Mouse (Mus musculus) C2C12 (cell line): ENCODE measurements around the gene Pdss1. TPM values are rescaled to one million over a fixed set of nuclear protein-coding genes. Genes with fewer than 3 reads are reported as not detected.
"Not testable (repeated sequence)": the region's sequence is repeated elsewhere in the genome, so short reads cannot be mapped to it uniquely, and the experiment has no call there.

Experiments used
- H3K27me3 ChIP-seq: one replicate; pipeline ENCODE4 v1.6.1; 2011; ENCODE audit not compliant: control insufficient read depth, insufficient read depth, insufficient read length
- H3K36me3 ChIP-seq: one replicate; pipeline ENCODE4 v1.6.1; 2011; ENCODE audit not compliant: control insufficient read depth, insufficient read depth
- H3K4me3 ChIP-seq: one replicate; pipeline ENCODE4 v1.5.1; 2011; ENCODE audit warnings: mild to moderate bottlenecking, control low read depth; ENCODE audit not compliant: poor library complexity, insufficient read depth, severe bottlenecking
- H3K79me2 ChIP-seq: one replicate; pipeline ENCODE4 v1.6.1; 2011; ENCODE audit not compliant: control insufficient read depth, insufficient read depth
- H3K79me3 ChIP-seq: one replicate; pipeline ENCODE4 v1.6.1; 2011; ENCODE audit warnings: low read depth, control low read depth
- H3ac ChIP-seq: one replicate; pipeline ENCODE3; 2011; ENCODE audit warnings: low read depth; ENCODE audit not compliant: control insufficient read depth, insufficient read length
- CEBPB ChIP-seq: IDR thresholded peaks from one replicate; pipeline ENCODE4 v1.6.1; 2011; ENCODE audit warnings: low read depth, mild to moderate bottlenecking, control low read depth, moderate library complexity
- CTCF ChIP-seq: IDR thresholded peaks from one replicate; pipeline ENCODE4 v1.5.1; 2011; ENCODE audit not compliant: control insufficient read depth, insufficient read depth, insufficient read length
- FOSL1 ChIP-seq: IDR thresholded peaks from one replicate; pipeline ENCODE4 v1.8.0; 2011; ENCODE audit warnings: mild to moderate bottlenecking, low read length; ENCODE audit not compliant: poor library complexity, insufficient read depth, severe bottlenecking
- MAX ChIP-seq: IDR thresholded peaks from one replicate; pipeline ENCODE4 v1.6.1; 2011; ENCODE audit warnings: mild to moderate bottlenecking, control low read depth
- MYOD1 ChIP-seq: IDR thresholded peaks from one replicate; pipeline ENCODE4 v1.6.1; 2011; ENCODE audit warnings: low read depth; ENCODE audit not compliant: control insufficient read depth, insufficient read length
- MYOG ChIP-seq: IDR thresholded peaks from one replicate; pipeline ENCODE4 v1.6.1; 2011; ENCODE audit not compliant: control insufficient read depth, insufficient read length; ENCODE audit errors: extremely low read depth
- USF1 ChIP-seq: IDR thresholded peaks from one replicate; pipeline ENCODE4 v1.6.1; 2011; ENCODE audit warnings: low read depth, mild to moderate bottlenecking, control low read depth, moderate library complexity
- long read RNA-seq, 2 experiments: library from polyadenylated mRNA; unstranded; transcript quantifications; one replicate each; pipeline ENCODE4 v2.0.0; 2019 to 2020
- polyA plus RNA-seq: library from polyadenylated mRNA; unstranded; fragments of >200 nt; fragmentation: generic; extraction: Trizol; gene quantifications from one replicate; pipeline ENCODE4 v1.2.1, GENCODE M21; 2012; ENCODE audit warnings: missing spikeins

Pdss1 gene
- 14.1 TPM for polyA plus RNA-seq
- long read RNA-seq, experiment 1, transcript Pdss1-201 (11 exons, 1,642 nt), result major isoform, 12 of 20 reads
- long read RNA-seq, experiment 1, partial matches to known transcripts, result 0 of 20 reads
- long read RNA-seq, experiment 1, other reads (novel, unspliced or antisense), result 4 of 20 reads
- long read RNA-seq, experiment 2, transcript Pdss1-207 (7 exons, 1,538 nt), result minor isoform, 10 of 116 reads
- long read RNA-seq, experiment 2, transcript Pdss1-201 (11 exons, 1,642 nt), result major isoform, 56 of 116 reads
- long read RNA-seq, experiment 2, partial matches to known transcripts, result 2 of 116 reads
- long read RNA-seq, experiment 2, other reads (novel, unspliced or antisense), result 47 of 116 reads

DNA sequence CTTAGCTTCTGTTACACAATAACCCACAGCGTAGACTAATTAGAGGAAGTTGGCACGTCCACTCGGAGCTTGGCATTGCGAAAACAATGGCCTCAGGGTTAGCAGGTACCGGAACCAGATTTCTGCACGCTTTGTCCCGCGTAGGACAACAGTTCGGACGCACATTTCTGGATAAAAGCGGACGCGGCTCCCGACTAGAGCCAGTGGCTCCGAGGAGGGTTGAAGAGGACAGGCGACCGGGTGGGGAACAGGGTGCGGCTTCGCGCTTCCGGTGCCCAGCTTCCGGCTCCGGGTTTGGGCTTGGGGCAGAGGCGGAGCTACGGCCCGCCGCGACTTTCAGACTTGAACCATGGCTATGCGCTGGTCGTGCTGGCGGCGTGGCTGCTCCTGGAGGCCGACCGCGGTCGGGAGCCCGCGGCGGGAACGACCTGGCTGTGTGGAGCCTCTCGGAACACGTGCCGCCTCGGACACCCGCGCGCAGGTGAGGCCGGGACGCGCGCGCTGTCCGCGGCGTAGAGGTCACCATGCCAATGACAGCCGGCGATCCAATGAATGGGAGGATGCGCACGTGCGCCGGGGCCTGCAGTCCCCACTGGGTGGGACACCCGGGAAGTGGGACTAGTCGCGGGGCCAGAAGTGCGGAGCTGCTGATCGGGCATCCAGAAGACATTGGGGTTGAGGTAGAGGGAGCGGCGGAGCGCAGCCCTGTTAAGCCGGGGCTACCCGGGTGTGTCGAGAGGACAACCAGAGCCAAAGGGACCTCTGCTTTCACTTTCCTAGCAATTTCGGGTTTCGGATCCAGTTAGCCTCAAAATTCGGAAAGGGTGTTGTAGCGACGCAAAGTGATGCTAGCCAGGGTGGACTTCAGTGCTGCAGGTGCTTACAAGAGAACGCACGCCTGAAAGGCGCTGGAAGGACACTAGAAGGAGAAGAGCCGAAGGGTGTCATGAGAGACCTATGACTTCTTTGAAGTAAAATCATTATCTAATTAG lies at the start of gene Pdss1:
Gene Pdss1, plus strand, starts transcription at position 241 of the 992 bp plus-strand sequence.
- H3K4me3 ChIP-seq, result peak within 1 kb of the TSS; percentile 98
- peaks cover 18% of the 10 kb centered on the region for H3K36me3 ChIP-seq
- peaks cover 39% of the 10 kb centered on the region for H3K79me3 ChIP-seq
- TF ChIP-seq MAX, result peak; percentile 64
- TF ChIP-seq CEBPB, result peak; percentile 90
- TF ChIP-seq MYOD1, result no peak
- no peaks in the 10 kb centered on the region for H3K27me3 ChIP-seq
- peak within 1 kb of the TSS; percentile 79 for H3ac ChIP-seq
- H3K79me2 ChIP-seq, result peaks cover 52% of the 10 kb centered on the region

DNA sequence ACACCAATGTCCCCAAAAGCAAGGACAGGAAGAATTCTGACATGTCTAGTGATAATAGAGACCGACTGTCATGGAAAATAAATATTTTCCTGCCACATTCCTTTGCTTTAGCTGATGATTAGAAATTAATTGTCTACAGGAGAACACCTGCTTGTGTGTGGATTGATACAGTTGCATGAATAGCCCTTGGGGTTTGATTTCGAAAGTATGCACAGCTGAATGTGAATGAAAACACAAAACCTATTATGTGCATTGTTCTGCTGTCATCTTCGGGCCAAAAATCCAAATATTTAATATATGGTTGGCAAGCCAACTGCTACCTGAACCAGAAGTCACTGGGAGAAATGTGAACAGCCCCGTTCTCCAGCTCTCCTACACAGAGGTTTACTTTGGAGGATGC lies 43.4 kb upstream of the Pdss1 start:
- Histone ChIP-seq H3K36me3 (peaks cover 29% of the 10 kb centered on the region), H3K4me3 (no peak overlapping the region), H3K27me3 (no peaks in the 10 kb centered on the region), H3ac (no peak overlapping the region), H3K79me2 (no peaks in the 10 kb centered on the region), H3K79me3 (no peaks in the 10 kb centered on the region)
- TF ChIP-seq FOSL1 (no peak), MAX (no peak), USF1 (no peak), CEBPB (no peak), CTCF (no peak), MYOD1 (no peak), MYOG (no peak)

- Histone ChIP-seq H3K27me3 (no peaks in the 10 kb centered on the region), H3ac (no peak overlapping the region), H3K4me3 (no peak overlapping the region), H3K79me3 (no peaks in the 10 kb centered on the region), H3K79me2 (no peaks in the 10 kb centered on the region), H3K36me3 (peaks cover 16% of the 10 kb centered on the region)
- TF ChIP-seq MYOG, result no peak
- TF ChIP-seq MAX, result no peak
- no peak for TF ChIP-seq MYOD1
- TF ChIP-seq CTCF, result no peak
- no peak for TF ChIP-seq FOSL1
- no peak for TF ChIP-seq CEBPB
- no peak for TF ChIP-seq USF1
These were observed 37.8 kb upstream of the Pdss1 start for GRCm38 (mm10) chr2:22857501-22857900.

DNA sequence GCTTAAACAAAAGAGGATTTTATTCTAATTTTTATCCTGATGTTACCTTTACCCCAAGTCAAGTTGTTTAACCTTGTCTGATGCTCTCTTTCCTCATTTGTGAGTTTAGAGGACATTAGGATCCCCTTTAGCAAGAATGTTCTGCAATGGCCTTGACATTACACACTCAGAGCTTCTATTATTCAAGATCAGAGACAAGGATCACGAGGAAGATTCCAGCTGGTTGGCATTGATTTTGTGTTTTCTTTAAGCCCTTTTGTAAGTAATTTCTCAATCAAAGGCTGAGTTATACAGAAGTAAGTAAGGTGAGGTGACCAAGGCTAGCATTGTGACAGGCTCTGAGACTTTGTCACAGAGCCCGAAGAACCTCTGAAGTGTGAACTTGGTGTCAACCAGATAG lies 33.1 kb upstream of the Pdss1 start:
- no peak overlapping the region for H3ac ChIP-seq
- no peaks in the 10 kb centered on the region for H3K79me3 ChIP-seq
- H3K27me3 ChIP-seq, result no peaks in the 10 kb centered on the region
- peaks cover 7% of the 10 kb centered on the region for H3K36me3 ChIP-seq
- H3K79me2 ChIP-seq, result no peaks in the 10 kb centered on the region
- TF ChIP-seq MAX (no peak), MYOG (no peak), USF1 (no peak), FOSL1 (no peak), CEBPB (no peak), MYOD1 (no peak), CTCF (no peak)
- no peak overlapping the region for H3K4me3 ChIP-seq

- TF ChIP-seq CTCF, result peak; percentile 84
- H3K79me3 ChIP-seq, H3ac ChIP-seq, H3K4me3 ChIP-seq, H3K79me2 ChIP-seq, H3K27me3 ChIP-seq: not testable (repeated sequence)
- peaks cover 17% of the 10 kb centered on the region for H3K36me3 ChIP-seq
These were observed 30.8 kb upstream of the Pdss1 start for GRCm38 (mm10) chr2:22864394-22865037.

DNA sequence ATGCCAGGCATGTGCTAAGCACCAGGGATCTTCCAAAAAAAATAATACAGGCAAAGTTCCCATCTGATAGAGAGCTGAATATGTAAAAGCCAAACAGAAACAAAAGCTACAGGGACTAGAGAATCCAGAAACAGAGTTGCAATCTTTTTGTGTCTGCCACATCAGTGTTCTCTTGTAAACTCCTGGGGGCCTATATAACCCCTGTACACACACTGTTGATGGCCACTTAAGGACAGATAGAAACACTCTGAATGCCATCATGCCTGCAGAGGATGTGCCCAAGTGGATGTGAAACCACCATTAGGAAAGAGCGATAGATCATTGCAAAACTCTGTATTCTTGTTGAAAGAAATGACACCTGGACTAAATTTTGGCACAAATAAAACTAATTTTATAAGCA lies 29.5 kb upstream of the Pdss1 start:
- Histone ChIP-seq H3K27me3 (no peaks in the 10 kb centered on the region), H3K4me3 (no peak overlapping the region), H3ac (no peak overlapping the region), H3K79me2 (no peaks in the 10 kb centered on the region), H3K79me3 (no peaks in the 10 kb centered on the region), H3K36me3 (peaks cover 21% of the 10 kb centered on the region)
- TF ChIP-seq FOSL1, result no peak
- no peak for TF ChIP-seq USF1
- no peak for TF ChIP-seq MYOG
- no peak for TF ChIP-seq MYOD1
- TF ChIP-seq CEBPB, result no peak
- TF ChIP-seq CTCF, result no peak
- TF ChIP-seq MAX, result no peak
